Mouse (Mus musculus) heart, embryonic 10.5 days (tissue): ENCODE measurements around the gene Ccdc170. TPM values are rescaled to one million over a fixed set of nuclear protein-coding genes. Genes with fewer than 3 reads are reported as not detected.

ENCODE experiments used
- DNase-seq: peaks from one replicate; pipeline ENCODE4 v3.0.0-alpha.2; 2017; ENCODE audit warnings: low spot score
- H3K27ac ChIP-seq: fragments of 300-500 bp; sonication (generic); 2 replicates; pipeline ENCODE4 v1.5.1; 2016; ENCODE audit warnings: mild to moderate bottlenecking
- H3K27me3 ChIP-seq: fragments of 300-500 bp; sonication (generic); 2 replicates; pipeline ENCODE4 v1.6.1; 2016; ENCODE audit warnings: mild to moderate bottlenecking; ENCODE audit not compliant: poor library complexity, insufficient read depth, severe bottlenecking
- H3K36me3 ChIP-seq: fragments of 300-500 bp; sonication (generic); 2 replicates; pipeline ENCODE4 v1.6.1; 2016; ENCODE audit warnings: mild to moderate bottlenecking, moderate library complexity
- H3K4me1 ChIP-seq: fragments of 300-500 bp; sonication (generic); 2 replicates; pipeline ENCODE4 v1.6.1; 2016; ENCODE audit warnings: mild to moderate bottlenecking
- H3K4me3 ChIP-seq: fragments of 300-500 bp; sonication (generic); 2 replicates; pipeline ENCODE4 v1.5.1; 2016; ENCODE audit warnings: mild to moderate bottlenecking, moderate library complexity
- H3K9me3 ChIP-seq: fragments of 300-500 bp; sonication (generic); 2 replicates; pipeline ENCODE4 v1.6.1; 2016; ENCODE audit warnings: mild to moderate bottlenecking, moderate library complexity
- WGBS: fragments of 180-500 bp; shearing (Covaris S2); methylation state at CpG from one replicate; pipeline ENCODE4 v1.1.7; 2016; 5-methylcytosine and 5-hydroxymethylcytosine counted together
- polyA plus RNA-seq: library from polyadenylated mRNA; unstranded; fragments of >200 nt; fragmentation: Nextera tagmentation; extraction: Ambion mirVana; gene quantifications from 2 replicates; pipeline ENCODE4 v1.2.1, GENCODE M21; 2016

Gene Ccdc170
- polyA plus RNA-seq, 1 experiment from 2014 or later = not detected

- H3K4me3 ChIP-seq = no peak overlapping the region
- H3K4me1 ChIP-seq = peaks cover 5% of the 10 kb centered on the region
- no peaks in the 10 kb centered on the region for H3K9me3 ChIP-seq
- no peaks in the 10 kb centered on the region for H3K36me3 ChIP-seq
- no peak overlapping the region for H3K27ac ChIP-seq
- H3K27me3 ChIP-seq = no peaks in the 10 kb centered on the region
- DNase-seq = no peak
- 71% methylated on average over 9 of the region's 9 CpGs for WGBS
Measured at GRCm38 (mm10) chr10:4484986-4485385, 2.7 kb downstream of the Ccdc170 start.

- Histone ChIP-seq H3K4me3 (no peak overlapping the region), H3K36me3 (no peaks in the 10 kb centered on the region), H3K9me3 (no peaks in the 10 kb centered on the region), H3K27me3 (no peaks in the 10 kb centered on the region), H3K27ac (no peak overlapping the region), H3K4me1 (no peaks in the 10 kb centered on the region)
- 73% methylated on average over 5 of the region's 5 CpGs for WGBS
- DNase-seq = no peak
Measured at GRCm38 (mm10) chr10:4489865-4490264, 7.6 kb downstream of the Ccdc170 start.

- Histone ChIP-seq H3K27me3 (no peaks in the 10 kb centered on the region), H3K4me1 (no peaks in the 10 kb centered on the region), H3K4me3 (no peak overlapping the region), H3K36me3 (no peaks in the 10 kb centered on the region), H3K27ac (no peak overlapping the region), H3K9me3 (no peaks in the 10 kb centered on the region)
- 51% methylated on average over 3 of the region's 3 CpGs for WGBS
- no peak for DNase-seq
Measured at GRCm38 (mm10) chr10:4491281-4491680, 9.0 kb downstream of the Ccdc170 start.

- H3K27ac ChIP-seq = no peak overlapping the region
- DNase-seq = no peak
- WGBS = 25% methylated on average over 1 of the region's 1 CpGs
- H3K4me3 ChIP-seq = no peak overlapping the region
- H3K36me3 ChIP-seq = no peaks in the 10 kb centered on the region
- no peaks in the 10 kb centered on the region for H3K9me3 ChIP-seq
- no peaks in the 10 kb centered on the region for H3K4me1 ChIP-seq
- H3K27me3 ChIP-seq = no peaks in the 10 kb centered on the region
Measured at GRCm38 (mm10) chr10:4492045-4492444, 9.7 kb downstream of the Ccdc170 start.

GRCm38 (mm10) chr10:4492909-4493308 is 10.6 kb downstream of the Ccdc170 start:
- no peaks in the 10 kb centered on the region for H3K4me1 ChIP-seq
- no peak overlapping the region for H3K27ac ChIP-seq
- DNase-seq = no peak
- WGBS = 33% methylated on average over 4 of the region's 4 CpGs
- H3K9me3 ChIP-seq = no peaks in the 10 kb centered on the region
- no peaks in the 10 kb centered on the region for H3K36me3 ChIP-seq
- H3K4me3 ChIP-seq = no peak overlapping the region
- H3K27me3 ChIP-seq = no peaks in the 10 kb centered on the region

- H3K36me3 ChIP-seq = no peaks in the 10 kb centered on the region
Measured at GRCm38 (mm10) chr10:4503251-4503650, 20.9 kb downstream of the Ccdc170 start.

GRCm38 (mm10) chr10:4512725-4513124 is 30.4 kb downstream of the Ccdc170 start:
- Histone ChIP-seq H3K4me3 (no peak overlapping the region), H3K27ac (no peak overlapping the region), H3K9me3 (no peaks in the 10 kb centered on the region), H3K4me1 (no peaks in the 10 kb centered on the region), H3K36me3 (no peaks in the 10 kb centered on the region), H3K27me3 (no peaks in the 10 kb centered on the region)
- no peak for DNase-seq
- 76% methylated on average over 9 of the region's 9 CpGs for WGBS

More at GRCm38 (mm10) chr10:4503251-4503650, 20.9 kb downstream of the Ccdc170 start:
- H3K27ac ChIP-seq = no peak overlapping the region
- no peak for DNase-seq
- H3K4me1 ChIP-seq = no peaks in the 10 kb centered on the region
- WGBS = 91% methylated on average over 8 of the region's 8 CpGs
- H3K9me3 ChIP-seq = no peaks in the 10 kb centered on the region
- H3K27me3 ChIP-seq = no peaks in the 10 kb centered on the region
- H3K4me3 ChIP-seq = no peak overlapping the region

GRCm38 (mm10) chr10:4517614-4518013 is 35.3 kb downstream of the Ccdc170 start:
- Histone ChIP-seq H3K4me1 (no peaks in the 10 kb centered on the region), H3K27me3 (no peaks in the 10 kb centered on the region), H3K27ac (no peak overlapping the region), H3K36me3 (no peaks in the 10 kb centered on the region), H3K4me3 (no peak overlapping the region), H3K9me3 (no peaks in the 10 kb centered on the region)
- no peak for DNase-seq
- WGBS = 74% methylated on average over 2 of the region's 2 CpGs

GRCm38 (mm10) chr10:4519645-4520044 is 37.3 kb downstream of the Ccdc170 start:
- no peaks in the 10 kb centered on the region for H3K36me3 ChIP-seq
- no peak overlapping the region for H3K27ac ChIP-seq
- no peaks in the 10 kb centered on the region for H3K27me3 ChIP-seq
- no peak overlapping the region for H3K4me3 ChIP-seq
- no peaks in the 10 kb centered on the region for H3K9me3 ChIP-seq
- no peak for DNase-seq
- 61% methylated on average over 3 of the region's 3 CpGs for WGBS
- no peaks in the 10 kb centered on the region for H3K4me1 ChIP-seq

- H3K4me3 ChIP-seq = no peak overlapping the region
- H3K36me3 ChIP-seq = no peaks in the 10 kb centered on the region
- no peaks in the 10 kb centered on the region for H3K4me1 ChIP-seq
- H3K27me3 ChIP-seq = no peaks in the 10 kb centered on the region
- no peak overlapping the region for H3K27ac ChIP-seq
- WGBS = 47% methylated on average over 6 of the region's 6 CpGs
- DNase-seq = no peak
- no peaks in the 10 kb centered on the region for H3K9me3 ChIP-seq
Measured at GRCm38 (mm10) chr10:4520394-4521102, 38.2 kb downstream of the Ccdc170 start.

GRCm38 (mm10) chr10:4522116-4522515 is 39.8 kb downstream of the Ccdc170 start:
- 91% methylated on average over 3 of the region's 3 CpGs for WGBS
- Histone ChIP-seq H3K4me1 (no peaks in the 10 kb centered on the region), H3K27ac (no peak overlapping the region), H3K27me3 (no peaks in the 10 kb centered on the region), H3K36me3 (no peaks in the 10 kb centered on the region), H3K4me3 (no peak overlapping the region), H3K9me3 (no peaks in the 10 kb centered on the region)
- no peak for DNase-seq

- H3K4me1 ChIP-seq = no peaks in the 10 kb centered on the region
- H3K27ac ChIP-seq = no peak overlapping the region
- H3K36me3 ChIP-seq = no peaks in the 10 kb centered on the region
- H3K4me3 ChIP-seq = no peak overlapping the region
- H3K27me3 ChIP-seq = no peaks in the 10 kb centered on the region
- no peaks in the 10 kb centered on the region for H3K9me3 ChIP-seq
- WGBS = 68% methylated on average over 4 of the region's 4 CpGs
- DNase-seq = no peak
Measured at GRCm38 (mm10) chr10:4523078-4523477, 40.8 kb downstream of the Ccdc170 start.

GRCm38 (mm10) chr10:4528043-4528442 is 45.7 kb downstream of the Ccdc170 start:
- no peaks in the 10 kb centered on the region for H3K27me3 ChIP-seq
- WGBS = 72% methylated on average over 7 of the region's 7 CpGs

More at GRCm38 (mm10) chr10:4528043-4528442, 45.7 kb downstream of the Ccdc170 start:
- H3K4me3 ChIP-seq = no peak overlapping the region
- no peaks in the 10 kb centered on the region for H3K36me3 ChIP-seq
- no peaks in the 10 kb centered on the region for H3K4me1 ChIP-seq
- no peak for DNase-seq
- H3K9me3 ChIP-seq = no peaks in the 10 kb centered on the region
- H3K27ac ChIP-seq = no peak overlapping the region
